Mouse (Mus musculus) heart, embryonic 16.5 days (tissue): ENCODE measurements around the gene Plekhm3. TPM values are rescaled to one million over a fixed set of nuclear protein-coding genes. Genes with fewer than 3 reads are reported as not detected.

Experiments
- ATAC-seq: fragments of 200-750 bp; cut with Nextera tagmentation; replicated peaks from 2 replicates; pipeline ENCODE4 v1.8.0; 2017; ENCODE audit warnings: moderate number of reproducible peaks; ENCODE audit not compliant: insufficient read depth, low FRiP score; ENCODE audit errors: extremely low read depth
- H3K27ac ChIP-seq: fragments of 300-500 bp; sonication (generic); 2 replicates; pipeline ENCODE4 v1.5.1; 2014; ENCODE audit warnings: mild to moderate bottlenecking, low read length, control low read depth, moderate library complexity
- H3K27me3 ChIP-seq: fragments of 300-500 bp; sonication (generic); 2 replicates; pipeline ENCODE4 v1.6.1; 2014; ENCODE audit warnings: low read length, mixed read lengths; ENCODE audit not compliant: control insufficient read depth, insufficient read depth
- H3K36me3 ChIP-seq: fragments of 300-500 bp; sonication (generic); 2 replicates; pipeline ENCODE4 v1.6.1; 2014; ENCODE audit not compliant: control insufficient read depth, insufficient read depth
- H3K4me1 ChIP-seq: fragments of 300-500 bp; sonication (generic); 2 replicates; pipeline ENCODE4 v1.6.1; 2014; ENCODE audit warnings: low read length, mixed read lengths; ENCODE audit not compliant: control insufficient read depth, insufficient read depth
- H3K4me2 ChIP-seq: fragments of 300-500 bp; sonication (generic); 2 replicates; pipeline ENCODE4 v1.6.1; 2014; ENCODE audit warnings: low read depth, mild to moderate bottlenecking, control low read depth, low read length
- H3K4me3 ChIP-seq: fragments of 300-500 bp; sonication (generic); 2 replicates; pipeline ENCODE4 v1.5.1; 2014; ENCODE audit warnings: mild to moderate bottlenecking, control low read depth, low read length
- H3K9ac ChIP-seq: fragments of 300-500 bp; sonication (generic); 2 replicates; pipeline ENCODE4 v1.6.1; 2014; ENCODE audit warnings: low read length, control low read depth
- H3K9me3 ChIP-seq: fragments of 300-500 bp; sonication (generic); replicated peaks from 2 replicates; pipeline ENCODE4 v1.6.1; 2016; ENCODE audit warnings: low read length; ENCODE audit not compliant: control insufficient read depth
- WGBS: fragments of 180-500 bp; shearing (Covaris S2); extraction: QIAGEN DNeasy Blood & Tissue Kit; methylation state at CpG from one replicate; pipeline ENCODE4 v1.1.7; 2014; 5-methylcytosine and 5-hydroxymethylcytosine counted together
- polyA plus RNA-seq: library from polyadenylated mRNA; unstranded; fragments of >200 nt; fragmentation: Nextera tagmentation; extraction: Ambion mirVana; gene quantifications from 2 replicates; pipeline ENCODE4 v1.2.1, GENCODE M21; 2015

The Plekhm3 gene
- polyA plus RNA-seq, 1 experiment from 2014 or later = 7.2 TPM

DNA sequence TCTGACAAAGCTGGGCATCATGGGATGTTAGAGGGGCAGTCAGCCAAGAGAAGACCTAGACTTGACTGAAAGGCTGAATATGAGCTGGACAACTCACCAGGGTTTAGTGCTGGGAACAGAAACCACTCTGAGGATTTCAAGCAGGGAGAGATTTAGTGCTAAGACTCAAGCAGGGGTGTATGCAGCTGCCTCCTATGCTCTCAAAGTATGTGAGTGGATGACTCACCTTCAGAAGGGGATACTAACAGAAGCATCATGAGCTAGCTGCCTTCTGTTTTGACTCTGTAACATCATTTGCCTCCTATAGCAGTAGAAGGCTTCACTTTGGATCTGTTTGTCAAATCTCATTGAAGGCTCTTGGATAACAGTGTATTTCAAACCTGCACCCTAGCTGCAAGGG lies 212.0 kb downstream of the Plekhm3 start:
- no peak overlapping the region for H3K4me2 ChIP-seq
- no peaks in the 10 kb centered on the region for H3K36me3 ChIP-seq
- no peaks in the 10 kb centered on the region for H3K9me3 ChIP-seq
- H3K9ac ChIP-seq = no peak overlapping the region
- no peaks in the 10 kb centered on the region for H3K27me3 ChIP-seq
- H3K4me3 ChIP-seq = no peak overlapping the region
- no peaks in the 10 kb centered on the region for H3K4me1 ChIP-seq
- no peak overlapping the region for H3K27ac ChIP-seq
- no peak for ATAC-seq

DNA sequence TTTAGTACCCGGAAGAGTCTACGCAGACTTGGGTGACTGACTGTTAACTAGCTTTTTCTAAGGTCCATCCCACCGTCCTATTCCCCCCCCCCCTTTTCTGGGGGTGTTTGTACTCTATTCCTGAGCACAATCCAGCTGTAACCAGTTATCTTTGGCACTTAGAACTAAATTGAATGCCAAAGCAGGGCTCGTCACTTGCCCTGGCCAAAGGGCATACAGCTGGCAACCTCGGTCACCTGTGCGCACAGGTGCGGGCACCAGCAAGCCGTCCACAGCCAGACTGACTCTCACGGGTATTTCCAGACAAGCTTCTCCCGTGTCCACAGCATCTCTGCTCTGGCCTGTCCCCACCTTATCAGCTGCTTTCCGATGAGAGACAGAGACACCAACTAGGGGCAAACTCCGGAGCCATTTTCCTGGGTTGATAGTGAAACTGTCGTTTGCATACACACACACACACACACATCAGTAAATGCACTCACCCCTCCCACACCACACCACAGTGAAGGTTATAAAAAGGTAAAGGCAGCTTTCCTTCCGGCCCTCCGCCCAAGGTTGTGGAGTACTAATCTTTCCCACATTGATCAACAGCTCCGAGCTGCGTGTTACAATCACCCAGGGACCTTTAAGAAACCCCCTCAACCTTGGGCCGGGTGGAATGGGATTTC lies 213.7 kb downstream of the Plekhm3 start:
- Histone ChIP-seq H3K4me1 (peaks cover 10% of the 10 kb centered on the region), H3K4me3 (no peak overlapping the region), H3K36me3 (no peaks in the 10 kb centered on the region), H3K27ac (no peak overlapping the region), H3K4me2 (no peak overlapping the region), H3K9me3 (no peaks in the 10 kb centered on the region), H3K27me3 (no peaks in the 10 kb centered on the region), H3K9ac (no peak overlapping the region)
- WGBS = 62% methylated on average over 18 of the region's 18 CpGs
- ATAC-seq = no peak

DNA sequence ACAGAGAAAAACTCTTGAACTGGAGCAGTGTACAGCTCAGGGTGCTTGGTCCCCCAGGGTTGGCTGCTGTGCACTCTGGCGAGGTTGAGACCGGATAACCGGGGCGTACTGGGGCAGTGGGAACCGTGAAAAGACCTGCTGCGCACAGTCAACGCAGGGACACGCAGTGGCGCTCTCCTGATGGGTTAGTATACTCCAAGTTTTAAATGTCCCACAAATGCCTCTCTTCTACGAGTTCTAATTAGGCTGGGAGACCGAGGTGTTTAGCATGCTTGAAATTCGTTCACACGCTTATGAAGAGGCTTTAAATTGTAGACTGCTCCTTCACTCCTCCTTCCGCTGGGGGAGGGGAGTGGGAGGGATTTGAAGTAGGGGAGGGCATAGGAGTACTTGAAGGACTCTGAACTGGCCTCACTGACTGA lies 218.0 kb downstream of the Plekhm3 start:
- Histone ChIP-seq H3K4me3 (peak overlapping the region; percentile 88), H3K4me2 (peak overlapping the region; percentile 98), H3K9me3 (no peaks in the 10 kb centered on the region), H3K36me3 (no peaks in the 10 kb centered on the region), H3K27me3 (peaks cover 6% of the 10 kb centered on the region), H3K27ac (peak overlapping the region; percentile 88), H3K4me1 (peaks cover 26% of the 10 kb centered on the region), H3K9ac (peak overlapping the region; percentile 74)
- no peak for ATAC-seq
- under 1% methylated on average over 14 of the region's 14 CpGs for WGBS

DNA sequence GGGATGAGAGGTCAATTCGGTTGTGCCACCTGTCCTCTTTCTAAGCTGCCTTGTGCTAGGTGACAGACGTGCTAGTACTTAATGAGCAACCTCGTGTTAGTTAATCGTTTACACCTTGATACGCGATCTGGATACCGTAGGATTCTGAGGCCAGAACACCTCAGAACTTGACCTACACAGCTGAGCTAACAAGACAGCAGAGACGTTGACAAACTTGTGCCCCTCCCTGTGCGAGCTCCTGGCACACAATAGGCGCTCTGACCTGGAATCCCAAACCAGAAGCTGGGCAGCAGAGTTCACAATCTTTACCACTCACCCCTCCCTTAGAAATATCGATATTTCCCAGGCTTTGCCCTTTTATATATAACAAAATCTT lies 218.5 kb downstream of the Plekhm3 start:
- Histone ChIP-seq H3K27ac (peak overlapping the region; percentile 88), H3K4me2 (peak overlapping the region; percentile 98), H3K36me3 (no peaks in the 10 kb centered on the region), H3K4me3 (peak overlapping the region; percentile 88), H3K9ac (peak overlapping the region; percentile 74), H3K27me3 (peaks cover 6% of the 10 kb centered on the region), H3K4me1 (peaks cover 28% of the 10 kb centered on the region), H3K9me3 (no peaks in the 10 kb centered on the region)
- under 1% methylated on average over 11 of the region's 11 CpGs for WGBS
- no peak for ATAC-seq

DNA sequence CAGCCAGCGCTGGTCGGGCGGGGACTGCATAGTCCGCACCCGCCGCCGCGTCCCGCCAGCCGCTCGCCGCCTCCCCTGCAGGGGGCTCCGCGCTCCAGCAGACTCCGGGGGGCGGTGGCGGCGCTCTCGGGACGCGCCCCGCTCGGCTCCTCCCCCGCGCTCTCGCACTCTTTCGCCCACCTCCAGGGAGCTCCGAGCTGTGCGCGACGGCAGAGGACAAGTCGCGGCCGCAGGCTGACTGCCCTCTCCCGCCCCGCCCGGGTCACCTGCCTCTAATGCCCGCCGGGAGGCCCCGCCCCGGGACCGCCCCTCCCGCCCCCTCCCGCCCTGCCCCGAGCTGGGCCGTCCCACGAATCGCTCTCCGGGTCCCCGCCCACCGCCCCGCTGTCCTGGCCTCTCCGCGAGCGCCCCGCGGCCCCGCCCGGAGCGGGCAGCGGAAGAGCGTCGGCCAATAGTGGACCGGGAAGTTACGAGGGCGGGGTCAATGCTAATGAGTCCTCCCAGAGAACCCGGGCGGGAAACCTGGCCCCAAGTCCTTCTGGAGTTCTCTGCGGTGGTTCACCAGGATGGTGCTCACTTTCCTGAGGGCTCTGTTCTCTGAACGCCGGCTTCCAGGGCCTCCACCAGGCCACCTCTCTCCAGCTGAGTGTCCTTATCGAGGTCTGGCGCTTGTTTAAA lies 219.0 kb downstream of the Plekhm3 start, which contains the start of gene Fzd5:
TSS of gene Fzd5 (minus strand) at position 250 of the 678 bp plus-strand sequence.
- peak within 1 kb of the TSS; percentile 88 for H3K4me3 ChIP-seq

DNA sequence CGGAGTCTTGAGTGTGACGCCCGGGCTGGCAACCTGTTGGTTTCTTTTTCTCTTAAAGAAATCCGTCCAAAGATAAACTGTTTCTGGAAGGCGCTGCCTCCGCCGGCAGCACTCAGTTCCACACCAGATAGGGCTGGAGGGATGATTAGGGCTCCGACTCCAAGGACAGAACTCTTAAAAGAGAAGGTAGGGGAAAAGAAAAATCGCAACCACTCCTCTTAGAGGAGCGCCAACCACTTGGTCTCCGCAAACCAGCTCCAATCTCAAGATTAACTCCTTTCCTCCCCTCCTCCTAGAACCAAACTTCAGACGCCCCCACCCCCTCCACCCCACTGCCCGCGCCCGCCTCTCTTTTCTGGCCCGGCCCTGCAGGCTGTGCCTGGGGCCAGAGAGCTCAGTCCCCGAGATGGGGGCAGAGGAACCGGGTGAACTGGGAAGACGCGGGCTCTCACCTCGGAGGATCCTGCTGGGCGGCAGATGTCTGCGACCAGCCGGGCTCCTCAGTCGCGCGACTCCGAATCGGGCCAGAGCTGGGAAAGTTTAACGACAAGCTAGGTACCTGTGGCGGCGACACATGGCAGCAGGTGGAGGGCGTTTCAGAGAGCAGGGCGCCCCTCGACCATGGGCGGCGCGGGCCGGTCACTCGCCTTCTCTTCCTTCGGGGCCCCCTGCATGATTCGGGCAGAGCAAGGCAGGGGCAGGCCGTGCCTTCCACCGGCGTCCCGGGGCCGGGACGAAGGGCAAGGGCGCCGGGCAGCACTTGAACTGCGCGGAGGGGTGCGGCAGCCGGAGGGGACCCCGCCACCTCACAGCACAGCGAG lies 219.7 kb downstream of the Plekhm3 start:
- peak; percentile 0; the same call in 1 of the 2 replicates for ATAC-seq
- under 1% methylated on average over 54 of the region's 56 CpGs for WGBS
- H3K27me3 ChIP-seq = peaks cover 6% of the 10 kb centered on the region
- peak overlapping the region; percentile 88 for H3K4me3 ChIP-seq
- H3K9ac ChIP-seq = peak overlapping the region; percentile 89
- peaks cover 39% of the 10 kb centered on the region for H3K4me1 ChIP-seq
- H3K9me3 ChIP-seq = no peaks in the 10 kb centered on the region
- no peaks in the 10 kb centered on the region for H3K36me3 ChIP-seq
- H3K4me2 ChIP-seq = peak overlapping the region; percentile 98
- H3K27ac ChIP-seq = peak overlapping the region; percentile 91

More for the DNA sequence above, 219.0 kb downstream of the Plekhm3 start, which contains the start of gene Fzd5:
- ATAC-seq = peak; percentile 91
- Histone ChIP-seq H3K4me2 (peak within 1 kb of the TSS; percentile 98), H3K27me3 (peaks cover 6% of the 10 kb centered on the region), H3K36me3 (no peaks in the 10 kb centered on the region), H3K27ac (peak within 1 kb of the TSS; percentile 91), H3K4me1 (peaks cover 32% of the 10 kb centered on the region), H3K9me3 (no peaks in the 10 kb centered on the region), H3K9ac (peak within 1 kb of the TSS; percentile 89)
- WGBS = 1% methylated on average over 73 of the region's 73 CpGs

Other genes starting within 250 kb of the Plekhm3 start
- 1.8 and 1.9 TPM in 2 replicates for gene Fzd5, start 219.1 kb downstream of the Plekhm3 start, polyA plus RNA-seq
- 0.32 and 0.97 TPM in 2 replicates for gene Akr1cl, start 75.9 kb upstream of the Plekhm3 start, polyA plus RNA-seq
- gene Cryge, start 94.3 kb upstream of the Plekhm3 start, polyA plus RNA-seq = not detected in 2 replicates
- gene Crygd, start 106.6 kb upstream of the Plekhm3 start, polyA plus RNA-seq = not detected in 2 replicates
- gene Crygc, start 116.9 kb upstream of the Plekhm3 start, polyA plus RNA-seq = not detected in 2 replicates
- gene Crygb, start 125.5 kb upstream of the Plekhm3 start, polyA plus RNA-seq = 0.32 and 0.66 TPM in 2 replicates
- gene Cryga, start 146.5 kb upstream of the Plekhm3 start, polyA plus RNA-seq = not detected in 2 replicates
- gene Gm28845, start 162.7 kb upstream of the Plekhm3 start, polyA plus RNA-seq = not detected in 2 replicates
- 0.40 and 0.42 TPM in 2 replicates for gene D630023F18Rik, start 166.4 kb upstream of the Plekhm3 start, polyA plus RNA-seq
- gene Idh1, start 229.7 kb upstream of the Plekhm3 start, polyA plus RNA-seq = 65.2 and 65.4 TPM in 2 replicates
- 5.5 and 6.3 TPM in 2 replicates for gene Pikfyve, start 229.9 kb upstream of the Plekhm3 start, polyA plus RNA-seq